Mouse (Mus musculus): ENCODE results near the gene Litaf. TPM values are rescaled to one million over a fixed set of nuclear protein-coding genes. Genes with fewer than 3 reads are reported as not detected.

Litaf gene
- polyA plus RNA-seq, 1 experiment from 2014 or later = 106 TPM

- H3K27ac ChIP-seq (ENCODE audit: low read length) = peak overlapping the region; percentile 96
- H3K9me3 ChIP-seq (ENCODE audit: low read length) = no peaks in the 10 kb centered on the region
- H3K9ac ChIP-seq (replicated peaks; ENCODE audit: low read depth) = peak overlapping the region; percentile 93
- TF ChIP-seq EP300 (IDR thresholded peaks at IDR 0.05) (0 out of 2 replicates have a peak, but pooled peaks have one; percentile 29), CTCF (IDR thresholded peaks at IDR 0.05) (peak; percentile 11; the same call in 1 of the 2 replicates)
- H3K36me3 ChIP-seq (ENCODE audit: insufficient read depth, low read length) = no peaks in the 10 kb centered on the region
- H3K4me3 ChIP-seq (ENCODE audit: low read depth, low read length) = peak overlapping the region; percentile 91
- WGBS = under 1% methylated on average over 51 of the region's 52 CpGs
- peak overlapping the region; percentile 82 for H3K4me2 ChIP-seq (replicated peaks; ENCODE audit: low read depth, low read length)
- ATAC-seq (peak; percentile 55), DNase-seq (ENCODE audit: low spot score) (peak; percentile 94)
- H3K4me1 ChIP-seq (ENCODE audit: insufficient read depth, low read depth, low read length) = peaks cover 12% of the 10 kb centered on the region; the same call in 1 of the 2 replicates
- H3K27me3 ChIP-seq (replicated peaks; ENCODE audit: insufficient read depth, low read length) = no peaks in the 10 kb centered on the region
Measured at GRCm38 (mm10) chr16:10992090-10993031, 73.6 kb downstream of the Litaf start.

DNA sequence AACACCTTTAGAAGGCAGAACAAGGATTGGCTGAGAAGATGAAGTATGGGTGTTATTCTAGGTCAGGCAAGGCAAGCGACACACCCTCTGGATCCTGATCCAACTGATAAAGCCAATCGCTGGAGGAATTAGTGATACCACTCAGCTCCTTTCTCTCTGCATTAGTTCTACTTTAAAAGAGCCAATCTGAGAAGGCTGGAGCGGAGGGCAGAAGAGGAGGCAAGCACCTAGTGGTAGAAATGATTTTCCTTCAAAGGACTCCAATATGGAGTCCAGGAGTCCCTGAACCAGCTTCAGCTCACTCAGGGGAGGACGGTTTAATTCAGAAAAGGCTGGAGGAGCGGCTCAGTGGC lies 74.2 kb downstream of the Litaf start:
- DNase-seq (ENCODE audit: low spot score) = peak; percentile 50
- no peaks in the 10 kb centered on the region for H3K27me3 ChIP-seq (replicated peaks; ENCODE audit: insufficient read depth, low read length)
- no peak for TF ChIP-seq EP300 (IDR thresholded peaks at IDR 0.05)
- TF ChIP-seq CTCF (IDR thresholded peaks at IDR 0.05) = peak; percentile 45
- H3K9ac ChIP-seq (replicated peaks; ENCODE audit: low read depth) = peak overlapping the region; percentile 93
- peak overlapping the region; percentile 96 for H3K27ac ChIP-seq (ENCODE audit: low read length)
- H3K9me3 ChIP-seq (ENCODE audit: low read length) = no peaks in the 10 kb centered on the region
- 37% methylated on average over 5 of the region's 5 CpGs for WGBS
- peak overlapping the region; percentile 82 for H3K4me2 ChIP-seq (replicated peaks; ENCODE audit: low read depth, low read length)
- ATAC-seq = 0 out of 2 replicates have a peak, but pooled peaks have one; percentile 0
- H3K4me3 ChIP-seq (ENCODE audit: low read depth, low read length) = peak overlapping the region; percentile 91
- H3K4me1 ChIP-seq (ENCODE audit: insufficient read depth, low read depth, low read length) = peaks cover 14% of the 10 kb centered on the region; the same call in 1 of the 2 replicates
- no peaks in the 10 kb centered on the region for H3K36me3 ChIP-seq (ENCODE audit: insufficient read depth, low read length)

- peak; percentile 52 for DNase-seq (ENCODE audit: low spot score)
- Histone ChIP-seq H3K4me1 (ENCODE audit: insufficient read depth, low read depth, low read length) (peaks cover 14% of the 10 kb centered on the region; the same call in 1 of the 2 replicates), H3K9me3 (ENCODE audit: low read length) (no peaks in the 10 kb centered on the region), H3K4me2 (replicated peaks; ENCODE audit: low read depth, low read length) (peak overlapping the region; percentile 82; the same call in 1 of the 2 replicates), H3K4me3 (ENCODE audit: low read depth, low read length) (peak overlapping the region; percentile 91; the same call in 1 of the 2 replicates), H3K27me3 (replicated peaks; ENCODE audit: insufficient read depth, low read length) (no peaks in the 10 kb centered on the region), H3K36me3 (ENCODE audit: insufficient read depth, low read length) (no peaks in the 10 kb centered on the region), H3K9ac (replicated peaks; ENCODE audit: low read depth) (no peak overlapping the region), H3K27ac (ENCODE audit: low read length) (no peak overlapping the region; the same call in 1 of the 2 replicates)
- ATAC-seq = no peak
- TF ChIP-seq EP300 (IDR thresholded peaks at IDR 0.05) = no peak
- WGBS = 43% methylated on average over 4 of the region's 4 CpGs
Measured at GRCm38 (mm10) chr16:10990763-10991162, 75.2 kb downstream of the Litaf start.

- no peaks in the 10 kb centered on the region for H3K36me3 ChIP-seq (ENCODE audit: insufficient read depth, low read length)
- 91% methylated on average over 4 of the region's 4 CpGs for WGBS
- H3K9me3 ChIP-seq (ENCODE audit: low read length) = no peaks in the 10 kb centered on the region
- no peaks in the 10 kb centered on the region for H3K27me3 ChIP-seq (replicated peaks; ENCODE audit: insufficient read depth, low read length)
- DNase-seq (ENCODE audit: low spot score) = peak; percentile 37
- H3K27ac ChIP-seq (ENCODE audit: low read length) = no peak overlapping the region
- no peak overlapping the region for H3K4me2 ChIP-seq (replicated peaks; ENCODE audit: low read depth, low read length)
- ATAC-seq = no peak
- H3K4me1 ChIP-seq (ENCODE audit: insufficient read depth, low read depth, low read length) = peaks cover 18% of the 10 kb centered on the region; the same call in 1 of the 2 replicates
- H3K9ac ChIP-seq (replicated peaks; ENCODE audit: low read depth) = no peak overlapping the region
- TF ChIP-seq EP300 (IDR thresholded peaks at IDR 0.05) (no peak), CTCF (IDR thresholded peaks at IDR 0.05) (peak; percentile 60)
- no peak overlapping the region for H3K4me3 ChIP-seq (ENCODE audit: low read depth, low read length)
Measured at GRCm38 (mm10) chr16:10989896-10990295, 76.1 kb downstream of the Litaf start.

DNA sequence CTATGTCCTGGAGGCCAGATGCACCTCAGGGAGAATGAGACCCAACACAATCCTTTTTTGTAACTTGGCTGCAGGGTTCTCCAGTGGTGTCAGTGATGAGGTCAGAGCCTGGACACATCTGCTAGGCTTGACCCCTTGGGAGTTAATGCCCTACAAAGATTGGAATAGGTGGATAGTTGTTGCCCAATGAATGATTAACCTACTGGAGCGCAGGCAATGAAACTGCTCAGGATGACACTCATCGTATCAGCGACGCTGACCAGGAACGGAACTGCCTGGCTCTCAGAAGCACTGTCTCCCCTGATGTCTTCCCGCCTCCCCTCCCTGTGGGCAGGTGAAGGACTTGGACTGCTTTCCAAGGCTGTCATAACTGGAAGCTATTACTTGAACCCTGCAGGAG lies 76.6 kb downstream of the Litaf start:
- 98% methylated on average over 6 of the region's 6 CpGs for WGBS

GRCm38 (mm10) chr16:10988261-10988660 lies 77.7 kb downstream of the Litaf start:
- no peak for TF ChIP-seq CTCF (IDR thresholded peaks at IDR 0.05)
- no peak for TF ChIP-seq EP300 (IDR thresholded peaks at IDR 0.05)
- H3K9me3 ChIP-seq (ENCODE audit: low read length) = no peaks in the 10 kb centered on the region
- H3K4me3 ChIP-seq (ENCODE audit: low read depth, low read length) = no peak overlapping the region
- 61% methylated on average over 9 of the region's 9 CpGs for WGBS
- no peak overlapping the region for H3K27ac ChIP-seq (ENCODE audit: low read length)
- H3K27me3 ChIP-seq (replicated peaks; ENCODE audit: insufficient read depth, low read length) = no peaks in the 10 kb centered on the region
- H3K4me2 ChIP-seq (replicated peaks; ENCODE audit: low read depth, low read length) = no peak overlapping the region
- H3K36me3 ChIP-seq (ENCODE audit: insufficient read depth, low read length) = no peaks in the 10 kb centered on the region
- no peak overlapping the region for H3K9ac ChIP-seq (replicated peaks; ENCODE audit: low read depth)
- DNase-seq (ENCODE audit: low spot score) (no peak), ATAC-seq (no peak)
- peaks cover 18% of the 10 kb centered on the region; the same call in 1 of the 2 replicates for H3K4me1 ChIP-seq (ENCODE audit: insufficient read depth, low read depth, low read length)

More for the DNA sequence above, 76.6 kb downstream of the Litaf start:
- H3K27me3 ChIP-seq (replicated peaks; ENCODE audit: insufficient read depth, low read length) = no peaks in the 10 kb centered on the region
- TF ChIP-seq EP300 (IDR thresholded peaks at IDR 0.05) = no peak
- TF ChIP-seq CTCF (IDR thresholded peaks at IDR 0.05) = no peak
- no peaks in the 10 kb centered on the region for H3K36me3 ChIP-seq (ENCODE audit: insufficient read depth, low read length)
- no peak overlapping the region for H3K9ac ChIP-seq (replicated peaks; ENCODE audit: low read depth)
- H3K9me3 ChIP-seq (ENCODE audit: low read length) = no peaks in the 10 kb centered on the region
- DNase-seq (ENCODE audit: low spot score) (no peak), ATAC-seq (no peak)
- no peak overlapping the region for H3K4me3 ChIP-seq (ENCODE audit: low read depth, low read length)
- H3K4me1 ChIP-seq (ENCODE audit: insufficient read depth, low read depth, low read length) = peaks cover 18% of the 10 kb centered on the region; the same call in 1 of the 2 replicates
- no peak overlapping the region for H3K4me2 ChIP-seq (replicated peaks; ENCODE audit: low read depth, low read length)
- no peak overlapping the region for H3K27ac ChIP-seq (ENCODE audit: low read length)
